Mouse (Mus musculus): ENCODE results near the gene Zfhx3. TPM values are rescaled to one million over a fixed set of nuclear protein-coding genes. Genes with fewer than 3 reads are reported as not detected.
A peak's percentile ranks its signal among the peaks of the same experiment; 100 is the strongest.

Gene Zfhx3
- polyA plus RNA-seq, 2 experiments, result 14.4 to 26.1 TPM

DNA sequence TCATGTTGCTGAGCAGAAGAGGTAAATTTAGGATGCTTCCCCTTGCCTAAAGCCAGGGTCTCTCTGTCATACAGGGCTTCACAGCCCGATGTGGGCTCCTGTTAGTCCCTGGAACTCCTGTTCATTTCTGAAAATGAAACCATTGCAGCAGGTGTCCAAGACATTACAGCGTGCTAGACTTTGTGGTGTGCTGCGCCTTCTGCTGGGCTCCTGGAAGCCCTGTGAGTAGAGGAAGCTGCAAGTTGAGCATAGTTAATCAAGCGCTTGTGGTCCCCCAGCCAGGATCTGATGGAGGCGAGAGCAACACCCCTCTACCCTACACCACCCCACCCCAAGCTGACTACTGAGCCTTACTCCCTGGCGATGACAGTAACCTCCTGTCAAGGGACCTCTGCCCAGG, 980.7 kb downstream of the Zfhx3 start:
- WGBS, result 85% methylated on average over 6 of the region's 6 CpGs
- H3K36me3 ChIP-seq (ENCODE audit: control insufficient read depth, insufficient read depth, low read length), result no peaks in the 10 kb centered on the region
- DNase-seq (ENCODE audit: low spot score) (no peak), ATAC-seq (ENCODE audit: low FRiP score, low read depth) (no peak)
- no peak overlapping the region for H3K9ac ChIP-seq (ENCODE audit: low read depth, low read length, severe bottlenecking)
- H3K4me3 ChIP-seq (replicated peaks; ENCODE audit: low read length), result no peak overlapping the region
- no peak overlapping the region for H3K4me2 ChIP-seq (replicated peaks; ENCODE audit: low read depth, low read length, severe bottlenecking)
- peaks cover 7% of the 10 kb centered on the region for H3K4me1 ChIP-seq (ENCODE audit: control insufficient read depth, insufficient read depth, low read length)
- H3K27ac ChIP-seq (replicated peaks; ENCODE audit: low read depth, low read length), result no peak overlapping the region
- no peaks in the 10 kb centered on the region for H3K27me3 ChIP-seq (ENCODE audit: control insufficient read depth, insufficient read depth, low read length)
- no peaks in the 10 kb centered on the region for H3K9me3 ChIP-seq (ENCODE audit: control insufficient read depth, low read length)
- TF ChIP-seq POLR2A (IDR thresholded peaks at IDR 0.05; ENCODE audit: borderline replicate concordance, extremely low read depth, insufficient read depth, insufficient read length), result no peak

DNA sequence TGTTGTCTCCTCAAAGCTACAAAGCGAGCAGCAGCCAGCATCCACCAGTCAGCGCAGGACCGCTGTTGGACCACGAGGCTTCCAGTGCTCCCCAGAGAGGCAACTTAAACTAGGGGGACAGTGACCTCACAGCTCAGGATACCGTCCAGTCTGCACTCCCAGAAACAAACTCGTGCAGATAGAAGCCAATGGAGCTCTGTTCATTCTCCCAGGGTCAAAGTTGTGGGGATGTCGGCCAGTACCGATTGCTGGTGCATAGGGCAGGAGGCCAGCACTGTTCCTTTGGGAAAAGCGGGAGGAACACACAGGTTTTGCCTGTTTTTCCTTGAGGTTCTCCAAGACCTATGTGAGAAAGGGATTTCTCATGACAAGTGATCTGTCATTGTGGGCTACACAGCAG, 982.1 kb downstream of the Zfhx3 start:
- Histone ChIP-seq H3K27me3 (ENCODE audit: control insufficient read depth, insufficient read depth, low read length) (no peaks in the 10 kb centered on the region), H3K36me3 (ENCODE audit: control insufficient read depth, insufficient read depth, low read length) (no peaks in the 10 kb centered on the region), H3K9me3 (ENCODE audit: control insufficient read depth, low read length) (no peaks in the 10 kb centered on the region), H3K4me3 (replicated peaks; ENCODE audit: low read length) (no peak overlapping the region), H3K4me2 (replicated peaks; ENCODE audit: low read depth, low read length, severe bottlenecking) (no peak overlapping the region), H3K4me1 (ENCODE audit: control insufficient read depth, insufficient read depth, low read length) (peaks cover 7% of the 10 kb centered on the region), H3K9ac (ENCODE audit: low read depth, low read length, severe bottlenecking) (no peak overlapping the region), H3K27ac (replicated peaks; ENCODE audit: low read depth, low read length) (no peak overlapping the region)
- 88% methylated on average over 9 of the region's 9 CpGs for WGBS
- TF ChIP-seq POLR2A (IDR thresholded peaks at IDR 0.05; ENCODE audit: borderline replicate concordance, extremely low read depth, insufficient read depth, insufficient read length), result no peak
- DNase-seq (ENCODE audit: low spot score) (no peak), ATAC-seq (ENCODE audit: low FRiP score, low read depth) (no peak)

DNA sequence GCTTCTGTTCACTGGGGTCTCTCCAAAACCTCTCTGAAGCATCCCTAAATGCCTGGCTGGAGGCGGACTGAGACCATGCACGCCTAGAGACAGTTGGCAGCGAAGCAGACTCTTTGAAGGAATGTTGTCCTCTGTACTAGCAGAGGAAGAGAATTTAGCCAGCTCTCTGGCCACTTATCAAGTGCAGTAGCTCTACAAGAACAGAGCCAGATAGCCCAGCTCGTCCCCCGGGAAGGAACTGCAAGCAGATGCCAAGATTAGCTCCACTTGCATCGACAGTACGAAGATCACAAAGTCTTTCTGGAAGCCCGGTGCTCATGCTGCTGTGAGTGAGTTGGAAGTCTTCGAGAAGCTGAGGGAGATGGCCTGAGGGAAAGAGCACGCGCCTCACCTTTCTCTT, 983.7 kb downstream of the Zfhx3 start:
- TF ChIP-seq POLR2A (IDR thresholded peaks at IDR 0.05; ENCODE audit: borderline replicate concordance, extremely low read depth, insufficient read depth, insufficient read length), result no peak
- H3K4me3 ChIP-seq (replicated peaks; ENCODE audit: low read length), result no peak overlapping the region
- H3K27me3 ChIP-seq (ENCODE audit: control insufficient read depth, insufficient read depth, low read length), result no peaks in the 10 kb centered on the region
- DNase-seq (ENCODE audit: low spot score), result peak; percentile 70
- H3K36me3 ChIP-seq (ENCODE audit: control insufficient read depth, insufficient read depth, low read length), result no peaks in the 10 kb centered on the region
- H3K4me1 ChIP-seq (ENCODE audit: control insufficient read depth, insufficient read depth, low read length), result peaks cover 7% of the 10 kb centered on the region
- ATAC-seq (ENCODE audit: low FRiP score, low read depth), result no peak
- no peak overlapping the region for H3K4me2 ChIP-seq (replicated peaks; ENCODE audit: low read depth, low read length, severe bottlenecking)
- peak overlapping the region; percentile 29; the same call in 1 of the 2 replicates for H3K27ac ChIP-seq (replicated peaks; ENCODE audit: low read depth, low read length)
- H3K9me3 ChIP-seq (ENCODE audit: control insufficient read depth, low read length), result no peaks in the 10 kb centered on the region
- no peak overlapping the region for H3K9ac ChIP-seq (ENCODE audit: low read depth, low read length, severe bottlenecking)
- WGBS, result 55% methylated on average over 11 of the region's 11 CpGs

DNA sequence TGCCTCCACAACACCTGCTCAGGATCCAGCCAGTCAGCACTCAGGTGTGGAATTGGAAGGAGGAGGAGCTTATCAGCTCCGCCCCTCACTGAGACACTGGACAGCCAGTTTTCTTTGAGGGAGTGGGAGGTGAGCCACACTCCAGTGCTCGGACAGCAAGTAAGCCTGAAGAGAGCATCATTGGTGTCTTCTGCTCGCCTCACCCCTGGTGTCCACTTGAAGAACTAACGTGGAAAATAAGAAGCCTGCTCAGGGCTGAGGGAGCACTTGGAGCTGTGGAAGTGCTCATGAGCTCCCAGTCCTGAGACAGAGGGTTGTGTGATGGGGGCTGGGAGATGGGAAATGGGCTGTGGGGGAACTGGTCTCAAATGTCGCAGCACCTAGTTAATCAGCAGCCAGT, 988.2 kb downstream of the Zfhx3 start:
- no peak overlapping the region for H3K4me2 ChIP-seq (replicated peaks; ENCODE audit: low read depth, low read length, severe bottlenecking)
- DNase-seq (ENCODE audit: low spot score) (no peak), ATAC-seq (ENCODE audit: low FRiP score, low read depth) (no peak)
- WGBS, result 57% methylated on average over 5 of the region's 5 CpGs
- no peaks in the 10 kb centered on the region for H3K9me3 ChIP-seq (ENCODE audit: control insufficient read depth, low read length)
- no peak overlapping the region for H3K9ac ChIP-seq (ENCODE audit: low read depth, low read length, severe bottlenecking)
- H3K27me3 ChIP-seq (ENCODE audit: control insufficient read depth, insufficient read depth, low read length), result no peaks in the 10 kb centered on the region
- TF ChIP-seq POLR2A (IDR thresholded peaks at IDR 0.05; ENCODE audit: borderline replicate concordance, extremely low read depth, insufficient read depth, insufficient read length), result no peak
- H3K4me1 ChIP-seq (ENCODE audit: control insufficient read depth, insufficient read depth, low read length), result peaks cover 6% of the 10 kb centered on the region
- H3K27ac ChIP-seq (replicated peaks; ENCODE audit: low read depth, low read length), result no peak overlapping the region
- H3K4me3 ChIP-seq (replicated peaks; ENCODE audit: low read length), result no peak overlapping the region
- peaks cover 20% of the 10 kb centered on the region for H3K36me3 ChIP-seq (ENCODE audit: control insufficient read depth, insufficient read depth, low read length)

DNA sequence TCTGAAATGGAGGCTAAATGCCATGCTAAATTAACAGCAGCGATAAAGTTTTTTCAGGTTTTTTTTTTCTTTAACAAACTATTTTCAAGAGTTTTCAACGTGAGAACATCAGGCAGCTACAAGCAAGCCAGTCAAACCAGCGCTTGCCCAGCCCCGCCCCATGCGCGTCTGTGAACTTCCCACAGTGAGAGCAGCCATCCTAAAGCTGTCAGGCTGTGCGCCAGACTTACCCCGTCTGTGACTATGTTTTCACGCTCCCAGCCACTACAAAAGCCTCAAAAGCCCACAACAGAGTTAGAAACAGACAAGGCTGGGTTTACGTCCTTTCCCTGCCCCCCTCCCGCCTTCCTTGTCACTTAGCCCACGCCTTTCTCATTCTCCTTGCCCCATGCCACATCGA, 989.4 kb downstream of the Zfhx3 start:
- 58% methylated on average over 13 of the region's 13 CpGs for WGBS
- TF ChIP-seq POLR2A (IDR thresholded peaks at IDR 0.05; ENCODE audit: borderline replicate concordance, extremely low read depth, insufficient read depth, insufficient read length), result no peak

DNA sequence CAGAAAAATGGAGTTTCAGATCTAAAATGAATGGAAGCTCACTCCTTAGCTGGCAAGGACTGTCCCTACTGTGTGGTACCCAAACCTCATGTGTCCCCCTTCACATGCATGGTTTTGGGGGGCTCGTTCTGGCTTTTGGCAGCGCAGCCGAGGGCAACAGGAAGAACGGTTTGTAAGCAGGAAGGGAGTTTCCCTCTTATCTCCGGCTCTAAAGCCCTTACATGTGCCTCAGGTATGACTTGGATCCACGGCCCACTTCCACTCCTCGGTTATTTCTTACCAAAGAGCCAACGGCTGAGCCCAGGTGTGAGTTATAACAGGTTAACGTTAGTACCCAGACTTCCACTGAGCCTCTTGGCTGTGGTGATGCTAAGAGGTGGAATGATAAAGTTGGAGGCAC, 990.3 kb downstream of the Zfhx3 start:
- TF ChIP-seq POLR2A (IDR thresholded peaks at IDR 0.05; ENCODE audit: borderline replicate concordance, extremely low read depth, insufficient read depth, insufficient read length), result no peak
- WGBS, result 89% methylated on average over 9 of the region's 9 CpGs
- Histone ChIP-seq H3K9me3 (ENCODE audit: control insufficient read depth, low read length) (no peaks in the 10 kb centered on the region), H3K4me3 (replicated peaks; ENCODE audit: low read length) (no peak overlapping the region), H3K4me1 (ENCODE audit: control insufficient read depth, insufficient read depth, low read length) (peaks cover 7% of the 10 kb centered on the region), H3K36me3 (ENCODE audit: control insufficient read depth, insufficient read depth, low read length) (peaks cover 35% of the 10 kb centered on the region), H3K27me3 (ENCODE audit: control insufficient read depth, insufficient read depth, low read length) (no peaks in the 10 kb centered on the region), H3K9ac (ENCODE audit: low read depth, low read length, severe bottlenecking) (no peak overlapping the region), H3K4me2 (replicated peaks; ENCODE audit: low read depth, low read length, severe bottlenecking) (no peak overlapping the region), H3K27ac (replicated peaks; ENCODE audit: low read depth, low read length) (no peak overlapping the region)
- DNase-seq (ENCODE audit: low spot score) (no peak), ATAC-seq (ENCODE audit: low FRiP score, low read depth) (no peak)

More for the DNA sequence above, 989.4 kb downstream of the Zfhx3 start:
- Histone ChIP-seq H3K4me2 (replicated peaks; ENCODE audit: low read depth, low read length, severe bottlenecking) (no peak overlapping the region), H3K27me3 (ENCODE audit: control insufficient read depth, insufficient read depth, low read length) (no peaks in the 10 kb centered on the region), H3K9me3 (ENCODE audit: control insufficient read depth, low read length) (no peaks in the 10 kb centered on the region), H3K4me1 (ENCODE audit: control insufficient read depth, insufficient read depth, low read length) (peaks cover 7% of the 10 kb centered on the region), H3K4me3 (replicated peaks; ENCODE audit: low read length) (no peak overlapping the region), H3K36me3 (ENCODE audit: control insufficient read depth, insufficient read depth, low read length) (peaks cover 29% of the 10 kb centered on the region), H3K9ac (ENCODE audit: low read depth, low read length, severe bottlenecking) (no peak overlapping the region), H3K27ac (replicated peaks; ENCODE audit: low read depth, low read length) (no peak overlapping the region)
- ATAC-seq (ENCODE audit: low FRiP score, low read depth), result no peak
- no peak for DNase-seq (ENCODE audit: low spot score)
